Mouse (Mus musculus): ENCODE data around the gene Ttll1.

DNA sequence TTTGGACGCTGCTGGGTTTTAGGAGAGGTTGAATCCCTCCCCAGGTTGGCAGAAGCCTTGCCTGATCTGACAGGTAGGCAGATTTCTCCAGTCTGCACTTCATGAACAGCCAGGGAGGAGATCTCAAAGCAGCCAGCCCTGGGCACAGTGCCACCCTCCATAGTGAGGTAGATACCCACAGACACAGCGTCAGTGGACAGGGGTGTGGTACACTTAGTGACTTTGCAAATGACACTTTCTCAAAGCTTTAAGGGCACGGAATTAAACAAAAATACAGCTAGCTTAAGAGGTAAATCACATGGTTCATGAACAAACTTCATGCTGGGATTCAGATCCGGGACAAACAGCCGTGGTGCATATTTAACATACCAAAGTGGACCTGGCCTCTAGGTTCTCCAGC lies 62.0 kb downstream of the Ttll1 start:
- TF ChIP-seq GATA1 (IDR thresholded peaks at IDR 0.05; ENCODE audit: borderline replicate concordance, low read length): no peak
- TF ChIP-seq FLI1 (IDR thresholded peaks at IDR 0.05; ENCODE audit: low read length): no peak
